Mouse (Mus musculus) retina, postnatal 7 days (tissue): ENCODE results near the gene Crocc.

ENCODE experiments used
- DNase-seq: peaks from one replicate; pipeline ENCODE4 v3.0.0-alpha.2; 2012; ENCODE audit warnings: low read depth, low spot score

Crocc gene

GRCm38 (mm10) chr4:141020811-141021613, 39.3 kb downstream of the Crocc start:
- DNase-seq, result no peak

GRCm38 (mm10) chr4:141020220-141020619, 40.1 kb downstream of the Crocc start:
- no peak for DNase-seq

- no peak for DNase-seq
Observed at GRCm38 (mm10) chr4:141017657-141018436, 42.5 kb downstream of the Crocc start.

- DNase-seq, result no peak
Observed at GRCm38 (mm10) chr4:141016311-141016710, 44.0 kb downstream of the Crocc start.

- DNase-seq, result no peak
Observed at GRCm38 (mm10) chr4:141015356-141015755, 45.0 kb downstream of the Crocc start.

GRCm38 (mm10) chr4:141014856-141015255, 45.5 kb downstream of the Crocc start:
- DNase-seq, result no peak

- DNase-seq, result no peak
Observed at GRCm38 (mm10) chr4:141014114-141014513, 46.2 kb downstream of the Crocc start.

GRCm38 (mm10) chr4:141012558-141012957, 47.8 kb downstream of the Crocc start:
- DNase-seq, result no peak

GRCm38 (mm10) chr4:141011556-141012328, 48.6 kb downstream of the Crocc start:
- no peak for DNase-seq

- DNase-seq, result no peak
Observed at GRCm38 (mm10) chr4:141010941-141011429, 49.4 kb downstream of the Crocc start.

- no peak for DNase-seq
Observed at GRCm38 (mm10) chr4:141010526-141010925, 49.8 kb downstream of the Crocc start.

GRCm38 (mm10) chr4:141010118-141010517, 50.2 kb downstream of the Crocc start, which contains the start of gene Mfap2:
Mfap2 (plus strand) TSS chr4:141010418.
- no peak for DNase-seq

GRCm38 (mm10) chr4:141008028-141008427, 52.3 kb downstream of the Crocc start:
- DNase-seq, result no peak

GRCm38 (mm10) chr4:141005983-141006382, 54.4 kb downstream of the Crocc start:
- no peak for DNase-seq

GRCm38 (mm10) chr4:140996812-140997211, 63.5 kb downstream of the Crocc start:
- DNase-seq, result no peak

- DNase-seq, result no peak
Observed at GRCm38 (mm10) chr4:140995811-140996210, 64.5 kb downstream of the Crocc start.

GRCm38 (mm10) chr4:140993846-140994245, 66.5 kb downstream of the Crocc start:
- DNase-seq, result no peak

GRCm38 (mm10) chr4:140992215-140992614, 68.1 kb downstream of the Crocc start:
- no peak for DNase-seq

- DNase-seq, result no peak
Observed at GRCm38 (mm10) chr4:140989447-140989846, 70.9 kb downstream of the Crocc start.

- DNase-seq, result no peak
Observed at GRCm38 (mm10) chr4:140988706-140989290, 71.6 kb downstream of the Crocc start.

GRCm38 (mm10) chr4:140987476-140987875, 72.9 kb downstream of the Crocc start:
- DNase-seq, result no peak
